Mouse (Mus musculus) adrenal gland, adult 2 months (tissue): ENCODE measurements at regions not wholly inside any gene's neighbourhood (a gene's known extent, or its start where the extent isn't known, plus 50 kb on each side); places are given as distances from the start of the nearest gene placed in this dataset.

Experiments
- DNase-seq: peaks from one replicate; pipeline ENCODE4 v3.0.0; 2021

DNA sequence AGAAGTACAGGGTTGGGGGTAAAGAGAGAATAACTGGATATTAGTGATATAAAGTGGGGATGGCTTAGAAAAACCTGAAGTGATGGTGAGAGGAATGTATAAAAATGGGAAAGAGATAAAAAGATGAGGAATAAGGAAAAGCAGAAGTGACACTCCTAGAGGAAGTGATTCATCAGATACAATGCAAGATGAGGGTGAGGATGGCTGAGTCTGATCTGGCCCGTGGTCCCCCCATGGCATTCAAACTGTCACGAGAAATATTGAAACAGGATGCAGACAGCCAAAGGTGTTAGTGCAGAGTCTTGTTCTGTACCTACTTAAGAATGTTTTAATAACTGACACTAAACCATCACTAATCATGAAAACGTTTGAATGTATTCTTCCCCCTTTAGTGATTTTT is 56.2 kb upstream of the Kitl start:
- DNase-seq = no peak

DNA sequence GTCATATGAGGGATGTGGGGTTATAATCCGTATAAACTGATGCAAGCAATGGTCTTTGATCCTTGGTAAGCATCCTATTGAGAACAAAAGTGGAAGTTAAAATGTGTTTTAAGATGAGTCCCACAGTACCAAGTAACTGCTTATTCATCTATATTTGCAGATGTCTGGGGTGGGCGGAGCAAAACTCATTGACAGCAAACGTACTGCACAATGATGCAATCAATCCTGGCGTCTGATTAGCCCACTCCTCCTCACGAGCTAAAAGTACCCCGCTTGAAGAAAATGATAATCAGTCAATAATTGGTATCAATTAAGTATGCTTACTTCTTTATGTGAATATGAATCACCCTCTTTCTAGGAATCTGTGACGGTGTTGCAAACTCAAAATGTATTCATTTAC is 62.9 kb upstream of the Kitl start:
- no peak for DNase-seq

DNA sequence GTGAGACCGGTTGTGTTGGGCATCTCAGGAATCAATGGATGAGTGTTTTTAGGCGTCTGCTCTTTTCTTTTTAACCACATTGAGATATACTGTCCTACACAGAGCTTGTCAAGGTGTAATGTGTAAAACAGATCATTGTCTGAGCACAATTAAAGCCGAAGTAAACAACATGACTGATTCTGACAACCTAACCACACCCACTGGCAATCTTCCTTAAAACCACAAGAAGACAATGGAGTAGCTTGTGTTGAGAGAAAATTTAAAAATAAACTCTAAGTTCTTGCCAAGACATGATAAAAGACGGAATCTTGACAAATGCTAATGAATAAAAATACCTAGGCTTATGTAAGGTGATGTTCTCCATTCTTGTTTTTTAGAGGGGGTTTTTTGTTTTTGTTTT is 63.7 kb upstream of the Kitl start:
- no peak for DNase-seq

DNA sequence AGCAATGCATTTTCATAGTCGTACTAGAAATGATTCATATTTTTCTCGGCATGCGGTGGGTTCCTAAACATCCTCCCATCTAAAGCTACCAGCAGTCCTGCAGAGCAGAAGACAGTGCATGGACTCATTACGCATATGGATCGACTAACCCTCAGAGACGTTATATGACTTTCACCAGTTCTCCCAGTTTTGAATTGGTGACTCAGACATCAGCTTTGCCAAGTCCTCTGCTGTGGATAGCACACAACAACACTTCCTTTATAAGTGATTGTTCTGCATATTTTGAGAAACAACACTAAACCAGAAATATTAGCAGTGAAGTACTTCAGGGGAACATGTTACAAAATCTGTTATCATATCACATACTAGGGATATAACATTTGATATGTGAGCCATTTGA is 64.1 kb upstream of the Kitl start:
- no peak for DNase-seq

DNA sequence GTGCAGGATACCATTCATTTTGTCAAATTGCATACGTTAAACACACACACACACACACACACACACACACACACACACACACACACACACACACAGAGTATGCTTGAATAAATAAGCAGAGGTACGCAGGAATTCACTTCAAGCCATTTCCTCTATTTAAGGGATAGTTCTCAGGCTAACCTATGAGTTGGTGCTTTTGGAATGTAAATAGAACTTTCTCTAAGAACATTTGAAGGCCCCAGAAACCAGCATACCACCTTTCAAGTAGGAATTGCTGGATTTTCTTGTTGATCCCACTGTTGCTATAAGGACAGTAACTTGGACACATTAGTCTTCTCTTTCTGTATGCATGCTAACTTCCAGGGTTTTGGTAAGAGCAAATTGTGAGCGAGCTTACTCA is 66.7 kb upstream of the Kitl start:
- no peak for DNase-seq

DNA sequence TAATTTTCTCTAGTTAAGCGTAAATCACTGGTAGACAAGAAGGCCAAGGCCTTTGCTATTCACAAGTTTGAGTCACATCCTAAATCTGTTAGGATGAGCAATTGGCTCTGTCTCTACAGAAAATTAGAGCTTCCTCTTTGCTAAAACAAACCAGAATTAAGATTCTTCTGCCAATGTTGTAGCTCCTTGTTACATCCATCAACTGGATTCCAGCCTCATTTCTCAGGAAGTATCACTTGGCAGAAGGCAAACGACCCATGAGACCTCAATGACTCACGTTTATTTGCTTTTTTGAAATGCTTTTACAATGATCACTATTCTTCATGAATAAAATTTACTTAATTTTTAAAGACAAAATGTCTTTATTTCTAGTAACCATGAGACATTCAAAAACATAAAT is 70.0 kb upstream of the Kitl start:
- DNase-seq = peak; percentile 36

DNA sequence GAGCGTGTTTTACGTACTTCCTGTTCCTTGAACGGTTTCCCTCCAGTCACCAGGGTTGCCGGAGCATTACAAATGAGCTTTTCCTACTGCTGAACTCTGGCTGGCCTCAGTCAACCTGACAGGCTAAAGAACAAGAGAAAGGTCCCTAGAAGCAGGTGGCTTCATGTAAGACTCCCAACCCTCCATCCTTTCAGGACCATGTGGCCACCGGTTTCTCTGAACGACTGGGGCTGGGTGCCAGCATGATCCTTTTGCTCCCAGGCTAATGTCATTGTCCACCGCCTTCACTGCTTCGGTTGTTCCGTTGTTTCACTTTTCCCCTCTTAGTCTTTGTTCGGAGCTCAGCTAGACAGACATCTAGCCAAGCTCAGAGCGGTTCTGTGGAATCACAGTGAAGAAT is 73.8 kb upstream of the Kitl start:
- DNase-seq = peak; percentile 50

DNA sequence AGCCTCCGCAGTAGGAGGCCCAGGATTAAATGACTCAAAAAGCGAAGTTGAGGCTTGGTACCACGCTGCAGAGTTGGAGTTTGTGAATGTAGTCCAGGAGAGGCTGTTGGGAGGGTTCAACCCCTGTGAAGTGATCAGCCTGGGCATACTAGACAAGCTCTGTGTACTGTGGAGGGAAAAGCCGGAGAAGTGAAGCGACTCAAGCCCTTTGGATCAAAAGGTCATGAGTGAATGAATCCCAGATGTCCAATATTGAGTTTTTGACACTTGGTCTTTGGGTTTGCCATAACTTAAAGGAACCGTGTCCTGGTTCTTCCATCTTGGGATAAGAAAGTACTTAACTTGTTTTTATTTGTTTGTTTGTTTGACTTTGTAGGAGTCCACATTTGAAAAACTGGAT is 76.5 kb upstream of the Kitl start:
- DNase-seq = no peak

DNA sequence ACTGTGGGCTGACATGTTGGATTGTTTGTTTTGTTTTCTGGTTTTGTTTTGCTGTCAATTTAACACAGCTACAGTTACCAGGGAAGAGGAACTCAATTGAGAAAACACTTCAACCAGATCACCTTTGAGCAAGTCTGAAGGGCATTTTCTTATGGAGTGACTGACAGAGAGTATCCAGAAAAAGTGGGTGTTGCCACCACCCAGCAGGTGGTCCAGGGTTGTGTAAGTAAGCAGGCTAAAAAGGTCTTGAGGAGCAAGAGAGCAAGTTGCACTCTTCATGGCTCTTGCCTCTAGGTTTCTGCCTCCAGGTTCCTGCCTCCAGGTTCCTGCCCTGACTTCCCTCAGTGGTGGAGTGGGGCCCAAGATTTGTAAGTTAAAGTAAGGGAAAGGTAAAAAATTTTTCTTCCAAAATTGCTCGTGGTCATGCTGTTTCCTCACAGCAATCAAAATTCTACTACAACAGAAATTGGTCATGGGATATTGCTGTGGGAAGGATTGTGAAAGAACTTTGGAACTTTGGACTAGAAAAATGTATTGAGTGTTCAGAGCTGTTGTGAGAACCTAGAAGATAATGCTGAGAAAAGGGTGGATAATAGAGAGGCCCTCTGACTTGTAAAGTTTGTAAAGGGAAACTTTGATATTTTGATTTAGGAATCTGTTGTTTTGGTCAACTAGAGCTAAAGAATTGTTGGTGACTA is 77.4 kb upstream of the Kitl start:
- no peak for DNase-seq

DNA sequence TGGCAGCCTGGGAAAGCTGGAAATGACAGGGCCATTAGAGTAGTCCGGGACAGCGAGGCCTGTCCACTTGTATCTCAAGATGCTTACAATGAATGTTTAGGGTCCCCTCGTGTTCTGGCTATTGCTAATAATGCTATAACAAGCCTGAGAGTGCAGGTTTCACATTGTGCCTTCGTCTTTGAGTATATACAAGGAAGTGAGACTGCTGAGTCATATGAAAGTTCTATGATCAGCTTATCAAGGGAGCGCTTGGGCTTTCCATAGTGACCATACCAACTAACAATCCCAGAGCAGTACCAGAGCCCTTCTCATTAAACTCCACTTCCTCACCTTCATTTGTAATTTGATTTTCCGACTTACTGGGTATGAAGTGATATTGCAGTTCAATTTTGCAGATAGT is 86.2 kb upstream of the Kitl start:
- no peak for DNase-seq

DNA sequence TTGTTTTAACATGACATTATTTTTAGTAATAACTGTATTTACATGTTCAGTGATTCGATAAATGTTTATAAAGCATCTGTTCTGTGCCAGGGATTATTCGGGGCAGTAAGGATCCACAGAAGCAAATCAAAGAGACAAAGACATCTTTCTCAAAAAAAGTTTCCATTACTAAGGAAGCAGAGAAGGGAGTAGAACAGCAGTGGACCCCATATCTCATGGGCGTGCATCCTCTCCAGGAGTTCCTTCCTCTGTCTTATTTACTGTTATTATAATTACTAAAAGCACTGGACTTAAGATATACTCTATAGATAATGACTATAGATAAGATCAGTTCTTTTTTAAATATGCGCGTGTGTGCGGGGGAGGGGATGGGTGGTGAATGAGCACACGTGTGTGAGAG is 87.5 kb upstream of the Kitl start:
- no peak for DNase-seq

DNA sequence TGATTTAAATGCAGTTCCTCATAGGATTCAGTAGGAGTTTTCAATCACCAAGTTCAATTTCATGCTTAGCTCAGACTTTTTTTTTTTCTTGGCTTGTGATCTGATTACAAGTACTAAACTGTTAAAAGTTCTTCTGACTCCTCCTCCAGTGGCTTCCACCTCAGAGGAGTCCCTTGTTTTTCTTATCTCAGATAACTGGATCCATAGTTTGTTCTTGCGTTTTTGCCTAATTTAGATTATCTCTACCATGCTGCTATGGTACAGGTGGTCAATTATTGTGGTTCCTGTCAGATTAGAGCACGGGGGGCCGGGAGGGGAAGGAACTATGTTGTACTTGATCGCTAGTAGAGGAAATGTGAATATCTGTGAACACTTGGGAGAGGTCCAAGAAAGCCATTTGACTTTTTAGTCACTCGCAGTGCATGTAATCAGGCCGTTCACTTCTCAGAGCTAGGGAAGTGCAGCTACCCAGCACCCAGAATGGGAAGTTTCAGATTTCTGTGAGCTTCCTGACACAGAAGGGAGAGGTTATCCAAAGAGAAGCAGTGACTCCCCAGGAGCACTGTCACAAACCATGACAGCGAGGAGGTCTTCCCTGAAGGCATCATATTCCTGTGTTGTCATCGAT is 89.0 kb upstream of the Kitl start:
- DNase-seq = no peak

DNA sequence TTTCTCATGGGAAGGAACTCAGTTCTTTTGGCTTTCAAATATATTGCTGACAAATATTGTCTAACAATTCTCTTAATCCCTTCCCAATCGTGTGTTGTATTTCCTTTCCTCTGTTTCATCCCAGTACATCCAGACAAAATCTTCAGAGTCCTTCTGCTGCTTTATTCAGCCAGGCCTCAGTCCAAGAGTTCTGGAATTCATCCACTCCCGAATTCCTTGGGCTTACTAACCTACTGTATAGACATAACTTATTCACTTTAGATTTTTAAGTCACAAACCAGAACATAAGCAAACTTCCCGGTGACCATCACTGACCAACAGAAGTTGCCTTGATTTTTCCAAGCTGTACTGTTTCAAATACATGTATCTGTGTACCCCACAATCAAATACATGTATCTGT is 90.9 kb upstream of the Kitl start:
- no peak for DNase-seq

DNA sequence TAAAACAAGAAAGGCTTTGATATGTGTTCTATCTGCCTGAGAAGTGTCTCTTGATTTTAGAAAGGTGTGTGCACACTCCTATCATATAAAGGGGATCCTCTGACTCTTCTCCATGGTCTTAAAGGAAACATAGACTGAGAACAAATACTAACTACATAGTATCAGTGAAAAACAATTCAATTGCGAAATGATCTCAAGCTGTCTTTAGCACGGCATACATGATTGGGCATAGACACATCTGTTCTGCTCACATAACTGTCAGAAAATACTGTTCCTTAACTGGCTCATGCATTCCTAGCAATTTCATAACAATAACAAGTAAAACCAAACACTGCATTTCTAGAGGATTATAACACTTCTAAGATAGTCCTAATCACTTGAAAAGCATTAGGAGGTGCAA is 95.5 kb upstream of the Kitl start:
- no peak for DNase-seq

DNA sequence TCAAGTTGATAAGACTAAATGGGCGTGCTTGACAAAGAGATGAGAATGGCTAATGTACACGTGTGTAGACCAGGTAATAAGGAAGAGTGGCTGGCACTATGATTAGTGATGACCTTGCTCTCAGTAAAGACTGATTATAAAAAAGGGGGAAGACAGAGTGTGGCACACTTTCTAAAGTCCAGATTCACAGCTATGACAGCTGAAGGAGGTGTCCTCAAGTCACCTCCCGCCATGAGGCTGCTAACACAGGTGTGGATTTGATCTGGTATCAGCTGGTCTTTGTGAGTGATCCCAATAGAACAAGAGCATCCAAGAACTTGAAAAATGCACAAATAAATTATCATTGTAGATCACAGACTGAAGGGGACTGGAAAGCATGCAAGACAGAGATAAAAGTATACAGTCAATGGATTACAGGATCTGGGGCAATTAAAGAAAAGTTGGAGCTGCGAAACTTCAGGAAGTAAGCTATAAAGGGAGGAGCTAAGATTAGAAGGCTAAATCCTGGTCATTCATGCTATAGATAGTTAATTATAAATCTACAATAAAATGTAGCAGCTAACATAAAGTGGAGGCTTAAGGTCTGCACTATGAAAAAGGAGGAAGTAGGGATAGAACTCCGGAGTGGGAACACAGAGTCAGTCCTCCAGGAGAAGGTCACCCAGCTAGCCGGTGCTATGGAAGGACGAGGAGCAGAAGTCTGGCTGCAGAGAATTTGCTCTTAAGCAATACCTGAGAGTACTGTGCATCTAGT is 96.7 kb upstream of the Kitl start:
- no peak for DNase-seq

DNA sequence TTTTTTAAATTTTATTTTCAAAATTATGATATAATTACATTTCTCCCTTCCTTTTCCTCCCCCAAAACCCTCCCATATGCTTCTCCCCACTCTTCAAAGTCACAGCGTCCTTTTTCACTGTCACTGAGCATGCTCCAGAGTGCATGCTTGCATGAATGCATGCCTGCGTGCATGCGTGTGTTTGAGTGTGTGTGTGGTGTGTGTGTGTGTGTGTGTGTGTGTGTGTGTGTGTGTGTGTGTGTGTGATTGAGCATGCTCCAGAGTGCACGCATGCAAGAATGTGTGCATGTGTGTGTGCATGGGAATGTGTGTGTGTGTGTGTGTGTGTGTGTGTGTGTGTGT is 101.6 kb upstream of the Kitl start:
- DNase-seq = no peak

DNA sequence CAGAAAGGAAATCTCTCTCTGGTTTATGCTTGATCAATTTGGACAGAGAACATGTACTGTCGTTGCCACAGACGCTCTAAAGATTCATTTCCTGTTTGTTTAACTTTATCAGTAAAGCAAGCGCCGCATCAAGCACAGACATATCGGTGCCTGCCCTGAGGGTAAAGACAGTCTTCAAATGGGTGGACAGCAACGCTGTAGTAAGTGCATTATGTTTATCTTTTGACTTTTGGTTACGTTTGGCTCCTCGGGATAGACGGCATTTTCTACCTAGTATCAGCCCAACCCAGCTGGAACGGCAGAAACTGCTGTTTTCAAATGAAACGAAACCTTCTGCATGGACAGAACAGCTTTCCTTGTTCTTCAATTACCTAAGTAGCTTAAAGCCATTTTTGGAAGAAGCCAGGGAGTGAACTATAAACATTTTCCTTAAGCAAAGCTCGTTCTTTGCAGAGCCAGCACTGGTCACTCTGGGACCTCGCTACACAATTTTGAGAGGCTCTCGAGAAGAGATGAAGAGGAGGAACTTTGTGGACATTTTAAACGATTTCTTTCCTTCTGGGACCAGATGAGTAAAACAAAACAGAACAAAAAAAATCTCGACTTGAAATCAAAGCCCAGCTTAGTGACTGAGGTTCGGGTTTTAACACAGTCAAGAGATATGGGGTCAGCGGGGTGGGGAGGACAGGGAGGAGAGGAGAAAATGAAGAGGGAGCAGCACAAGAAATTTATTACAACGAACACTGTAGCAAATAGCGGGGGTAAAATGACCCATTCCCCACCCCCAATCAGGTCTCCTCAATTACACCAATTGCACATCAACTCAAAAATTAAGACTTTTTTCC is 102.2 kb upstream of the Kitl start:
- peak; percentile 44 for DNase-seq

DNA sequence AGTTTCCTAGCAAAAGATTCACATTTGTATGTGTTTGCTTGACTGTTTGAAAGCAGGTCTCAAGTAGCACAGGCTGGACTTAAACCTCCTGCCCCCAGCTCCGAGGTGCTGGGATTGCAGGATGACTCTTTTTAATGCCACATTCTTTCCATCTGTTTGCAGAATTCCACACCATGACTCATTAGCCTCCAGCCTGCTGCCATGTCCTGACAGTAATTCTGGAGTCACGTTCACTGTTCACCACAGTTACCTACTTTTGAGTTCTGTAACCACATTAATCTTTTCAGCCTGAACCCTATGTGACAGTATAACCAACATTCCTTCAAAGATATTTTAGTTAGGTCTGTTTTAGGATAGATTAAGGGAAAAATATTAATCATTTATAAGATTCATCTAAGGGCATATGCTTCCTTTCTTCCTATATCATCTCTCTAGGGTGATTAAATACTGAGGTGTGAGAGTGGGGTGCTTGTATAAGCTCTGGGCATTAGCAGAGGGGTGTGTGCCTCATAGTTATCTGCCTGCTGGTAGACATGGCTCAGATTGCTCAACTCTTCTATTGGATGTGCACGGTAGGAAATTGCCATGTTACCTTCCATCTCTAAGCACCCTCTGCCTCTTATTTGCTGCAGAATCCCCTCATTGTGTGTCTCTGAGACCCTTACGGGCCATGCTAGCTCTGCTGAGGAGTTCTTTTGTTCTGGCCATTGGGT is 105.3 kb upstream of the Kitl start:
- peak; percentile 13 for DNase-seq

DNA sequence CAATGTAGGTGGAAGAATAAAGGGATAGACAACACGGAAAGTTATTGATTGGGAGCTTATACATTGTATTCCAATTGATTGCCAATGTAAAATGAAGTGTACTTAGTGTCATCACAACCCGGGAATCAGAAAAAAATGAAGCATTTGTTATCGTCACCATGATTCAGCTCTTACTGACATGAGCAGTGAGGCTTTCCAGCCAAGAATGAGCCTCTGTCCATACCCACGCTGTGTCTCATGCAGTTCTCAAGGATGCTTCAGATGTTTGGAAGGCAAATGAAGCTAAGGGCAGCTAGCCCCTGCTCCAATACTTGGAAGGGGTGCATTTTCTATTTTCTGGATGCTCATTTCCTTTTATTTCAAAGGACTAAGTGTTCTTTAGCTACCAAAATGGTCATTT is 107.4 kb upstream of the Kitl start:
- DNase-seq = peak; percentile 47

DNA sequence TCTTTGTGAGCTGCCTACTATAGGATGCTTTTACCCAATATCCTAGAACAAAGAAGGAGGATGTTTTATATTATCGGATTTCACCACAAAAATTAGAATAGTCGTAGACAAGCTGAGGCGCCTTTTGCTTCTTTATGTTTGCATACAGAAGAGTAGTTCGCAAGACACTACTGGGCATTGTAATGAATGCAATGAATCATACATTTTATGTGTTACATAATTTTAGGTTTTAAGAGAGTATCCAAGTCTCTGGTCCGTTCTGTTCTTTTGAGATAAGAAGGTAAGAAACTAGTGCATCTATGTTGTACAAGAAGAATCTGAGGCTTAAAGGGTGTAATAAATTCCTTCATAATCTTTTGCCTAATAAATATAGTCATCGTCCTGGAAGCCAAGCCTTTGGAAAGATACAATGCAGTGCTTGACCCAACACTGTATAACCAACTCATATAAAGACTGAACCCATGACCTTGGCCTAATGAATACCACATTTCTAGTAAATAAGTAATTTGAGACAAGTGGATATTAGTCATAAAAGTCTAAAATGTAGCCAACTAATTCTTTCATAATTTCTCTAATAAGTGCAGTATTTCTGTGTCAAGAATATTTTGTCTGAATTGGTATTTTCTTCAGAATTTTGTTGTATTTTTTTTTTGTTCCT is 108.5 kb upstream of the Kitl start:
- no peak for DNase-seq
